Mouse (Mus musculus) neural tube, embryonic 10.5 days (tissue): ENCODE results near the gene Olfr846.

Experiments
- DNase-seq: peaks from one replicate; pipeline ENCODE4 v3.0.0-alpha.2; 2017; ENCODE audit warnings: low spot score; ENCODE audit errors: extremely low spot score

Olfr846 gene

GRCm38 (mm10) chr9:19363905-19364304 is at the start of gene Olfr846:
Gene Olfr846 (minus strand): TSS chr9:19364005.
- no peak for DNase-seq

- DNase-seq, result no peak
Measured at GRCm38 (mm10) chr9:19378569-19378968, 14.8 kb upstream of the Olfr846 start, which contains the start of gene Olfr847. Gene Olfr847 (minus strand): TSS chr9:19378669.

GRCm38 (mm10) chr9:19336157-19336556 is 27.6 kb downstream of the Olfr846 start, which contains the start of gene Olfr845:
Gene Olfr845 (plus strand): TSS chr9:19336457.
- no peak for DNase-seq

- DNase-seq, result no peak
Measured at GRCm38 (mm10) chr9:19316047-19316446, 47.8 kb downstream of the Olfr846 start, which contains the start of gene Olfr844. Gene Olfr844 (plus strand): TSS chr9:19316347.
